Mouse (Mus musculus) embryonic facial prominence, embryonic 14.5 days (tissue): Measurements from ENCODE around the gene Cdc42ep4. TPM values are rescaled to one million over a fixed set of nuclear protein-coding genes. Genes with fewer than 3 reads are reported as not detected.

Source experiments
- ATAC-seq: fragments of 200-750 bp; cut with Nextera tagmentation; 2 replicates; pipeline ENCODE4 v1.8.0; 2017; ENCODE audit warnings: low read depth, moderate number of reproducible peaks, moderate TSS enrichment
- DNase-seq: peaks from one replicate; pipeline ENCODE4 v3.0.0-alpha.2; 2015; ENCODE audit warnings: low spot score
- H3K27ac ChIP-seq: fragments of 300-500 bp; sonication (generic); replicated peaks from 2 replicates; pipeline ENCODE4 v1.5.1; 2014; ENCODE audit warnings: low read depth, mild to moderate bottlenecking, low read length, moderate library complexity
- H3K27me3 ChIP-seq: fragments of 300-500 bp; sonication (generic); replicated peaks from 2 replicates; pipeline ENCODE4 v1.6.1; 2014; ENCODE audit warnings: low read length; ENCODE audit not compliant: control insufficient read depth, insufficient read depth
- H3K36me3 ChIP-seq: fragments of 300-500 bp; sonication (generic); 2 replicates; pipeline ENCODE4 v1.6.1; 2014; ENCODE audit warnings: low read length, mixed read lengths; ENCODE audit not compliant: control insufficient read depth, insufficient read depth
- H3K4me1 ChIP-seq: fragments of 300-500 bp; sonication (generic); 2 replicates; pipeline ENCODE4 v1.6.1; 2014; ENCODE audit warnings: antibody characterized with exemption, low read length; ENCODE audit not compliant: control insufficient read depth, insufficient read depth
- H3K4me2 ChIP-seq: fragments of 300-500 bp; sonication (generic); 2 replicates; pipeline ENCODE4 v1.6.1; 2014; ENCODE audit warnings: low read depth, mild to moderate bottlenecking, low read length, moderate library complexity, mixed read lengths
- H3K4me3 ChIP-seq: fragments of 300-500 bp; sonication (generic); 2 replicates; pipeline ENCODE4 v1.5.1; 2014; ENCODE audit warnings: low read depth, mild to moderate bottlenecking, low read length
- H3K9ac ChIP-seq: fragments of 300-500 bp; sonication (generic); 2 replicates; pipeline ENCODE4 v1.6.1; 2014; ENCODE audit warnings: low read depth, mild to moderate bottlenecking, low read length, moderate library complexity, mixed read lengths
- H3K9me3 ChIP-seq: fragments of 300-500 bp; sonication (generic); 2 replicates; pipeline ENCODE4 v1.6.1; 2016; ENCODE audit warnings: low read length; ENCODE audit not compliant: control insufficient read depth
- WGBS: fragments of 180-500 bp; shearing (Covaris S2); extraction: QIAGEN DNeasy Blood & Tissue Kit; methylation state at CpG from one replicate; pipeline ENCODE4 v1.1.7; 2014; 5-methylcytosine and 5-hydroxymethylcytosine counted together
- polyA plus RNA-seq: library from polyadenylated mRNA; unstranded; fragments of >200 nt; fragmentation: Nextera tagmentation; extraction: Ambion mirVana; gene quantifications from 2 replicates; pipeline ENCODE4 v1.2.1, GENCODE M21; 2014

Cdc42ep4 gene
- polyA plus RNA-seq, 1 experiment from 2014 or later: 39.3 TPM

- peaks cover 38% of the 10 kb centered on the region for H3K36me3 ChIP-seq
- ATAC-seq (no peak), DNase-seq (no peak)
- H3K4me2 ChIP-seq: no peak overlapping the region
- no peak overlapping the region for H3K27ac ChIP-seq
- H3K27me3 ChIP-seq: no peaks in the 10 kb centered on the region
- 74% methylated on average over 12 of the region's 12 CpGs for WGBS
- no peaks in the 10 kb centered on the region for H3K9me3 ChIP-seq
- no peaks in the 10 kb centered on the region for H3K4me1 ChIP-seq
- H3K4me3 ChIP-seq: no peak overlapping the region
- no peak overlapping the region for H3K9ac ChIP-seq
Measured at GRCm38 (mm10) chr11:113698013-113698545, 53.6 kb downstream of the Cdc42ep4 start.

GRCm38 (mm10) chr11:113697571-113697970, 54.1 kb downstream of the Cdc42ep4 start:
- ATAC-seq (peak; percentile 19; the same call in 1 of the 2 replicates), DNase-seq (peak; percentile 43)
- no peak overlapping the region for H3K27ac ChIP-seq
- 70% methylated on average over 5 of the region's 5 CpGs for WGBS
- no peak overlapping the region for H3K9ac ChIP-seq
- no peak overlapping the region for H3K4me2 ChIP-seq
- no peaks in the 10 kb centered on the region for H3K4me1 ChIP-seq
- H3K9me3 ChIP-seq: no peaks in the 10 kb centered on the region
- H3K4me3 ChIP-seq: no peak overlapping the region
- H3K27me3 ChIP-seq: no peaks in the 10 kb centered on the region
- peaks cover 42% of the 10 kb centered on the region for H3K36me3 ChIP-seq

- WGBS: 56% methylated on average over 3 of the region's 3 CpGs
- H3K36me3 ChIP-seq: peaks cover 86% of the 10 kb centered on the region
Measured at GRCm38 (mm10) chr11:113691851-113692250, 59.8 kb downstream of the Cdc42ep4 start.

GRCm38 (mm10) chr11:113691318-113691717, 60.4 kb downstream of the Cdc42ep4 start:
- Histone ChIP-seq H3K36me3 (peaks cover 82% of the 10 kb centered on the region), H3K27me3 (no peaks in the 10 kb centered on the region), H3K9ac (peak overlapping the region; percentile 19; the same call in 1 of the 2 replicates), H3K4me3 (no peak overlapping the region), H3K4me1 (no peaks in the 10 kb centered on the region), H3K9me3 (no peaks in the 10 kb centered on the region), H3K4me2 (no peak overlapping the region), H3K27ac (no peak overlapping the region)
- DNase-seq (no peak), ATAC-seq (no peak)
- WGBS: 81% methylated on average over 5 of the region's 5 CpGs

More at GRCm38 (mm10) chr11:113691851-113692250, 59.8 kb downstream of the Cdc42ep4 start:
- ATAC-seq (no peak), DNase-seq (no peak)
- H3K9me3 ChIP-seq: no peaks in the 10 kb centered on the region
- H3K9ac ChIP-seq: peak overlapping the region; percentile 19; the same call in 1 of the 2 replicates
- no peaks in the 10 kb centered on the region for H3K4me1 ChIP-seq
- H3K27me3 ChIP-seq: no peaks in the 10 kb centered on the region
- no peak overlapping the region for H3K4me2 ChIP-seq
- H3K4me3 ChIP-seq: no peak overlapping the region
- no peak overlapping the region for H3K27ac ChIP-seq

GRCm38 (mm10) chr11:113690506-113690905, 61.2 kb downstream of the Cdc42ep4 start:
- Histone ChIP-seq H3K4me3 (no peak overlapping the region), H3K4me2 (no peak overlapping the region), H3K36me3 (peaks cover 73% of the 10 kb centered on the region), H3K9ac (no peak overlapping the region), H3K9me3 (no peaks in the 10 kb centered on the region), H3K27me3 (no peaks in the 10 kb centered on the region), H3K4me1 (no peaks in the 10 kb centered on the region), H3K27ac (no peak overlapping the region)
- 83% methylated on average over 12 of the region's 12 CpGs for WGBS
- no peak for ATAC-seq
- no peak for DNase-seq

GRCm38 (mm10) chr11:113687031-113687430, 64.7 kb downstream of the Cdc42ep4 start:
- WGBS: 83% methylated on average over 2 of the region's 2 CpGs

GRCm38 (mm10) chr11:113684707-113685426, 66.8 kb downstream of the Cdc42ep4 start:
- Histone ChIP-seq H3K36me3 (peaks cover 24% of the 10 kb centered on the region), H3K4me1 (peaks cover 10% of the 10 kb centered on the region), H3K27ac (peak overlapping the region; percentile 96; the same call in 1 of the 2 replicates), H3K9ac (peak overlapping the region; percentile 90), H3K4me3 (peak overlapping the region; percentile 91), H3K4me2 (peak overlapping the region; percentile 85), H3K9me3 (no peaks in the 10 kb centered on the region), H3K27me3 (no peaks in the 10 kb centered on the region)
- WGBS: 44% methylated on average over 24 of the region's 25 CpGs
- DNase-seq (no peak), ATAC-seq (no peak)

More at GRCm38 (mm10) chr11:113687031-113687430, 64.7 kb downstream of the Cdc42ep4 start:
- ATAC-seq (no peak), DNase-seq (no peak)
- Histone ChIP-seq H3K4me2 (no peak overlapping the region), H3K9me3 (no peaks in the 10 kb centered on the region), H3K4me1 (peaks cover 10% of the 10 kb centered on the region), H3K36me3 (peaks cover 40% of the 10 kb centered on the region), H3K4me3 (no peak overlapping the region), H3K27me3 (no peaks in the 10 kb centered on the region), H3K27ac (no peak overlapping the region), H3K9ac (no peak overlapping the region)

GRCm38 (mm10) chr11:113683957-113684706, 67.5 kb downstream of the Cdc42ep4 start, which contains the start of the genes Fam104a and D11Wsu47e:
Gene Fam104a, minus strand, starts transcription at chr11:113684155.
Gene D11Wsu47e, plus strand, starts transcription at chr11:113684412.
- Histone ChIP-seq H3K9me3 (no peaks in the 10 kb centered on the region), H3K36me3 (peaks cover 17% of the 10 kb centered on the region), H3K4me3 (peak within 1 kb of the TSS; percentile 91), H3K4me2 (peak within 1 kb of the TSS; percentile 85), H3K27ac (peak within 1 kb of the TSS; percentile 96), H3K4me1 (peaks cover 10% of the 10 kb centered on the region), H3K9ac (peak within 1 kb of the TSS; percentile 90), H3K27me3 (no peaks in the 10 kb centered on the region)
- under 1% methylated on average over 59 of the region's 73 CpGs for WGBS
- DNase-seq (peak; percentile 98), ATAC-seq (peak; percentile 96)
